Mouse (Mus musculus): ENCODE measurements around the gene Cxcl14. TPM values are rescaled to one million over a fixed set of nuclear protein-coding genes. Genes with fewer than 3 reads are reported as not detected.

Gene Cxcl14
- total and polyA plus RNA-seq, 3 experiments = not detected

GRCm38 (mm10) chr13:56279439-56279838, 16.9 kb downstream of the Cxcl14 start (continued):
- TF ChIP-seq ELF1 (IDR thresholded peaks at IDR 0.05; ENCODE audit: low read depth, low read length) (no peak), MAX (IDR thresholded peaks at IDR 0.05; ENCODE audit: low read length) (no peak), RAD21 (IDR thresholded peaks at IDR 0.05; ENCODE audit: low read depth, low read length) (peak; percentile 95), EP300 (IDR thresholded peaks at IDR 0.05; ENCODE audit: low read length) (no peak), ETS1 (conservative IDR thresholded peaks at IDR 0.05; ENCODE audit: low read depth, low read length) (no peak), CHD2 (IDR thresholded peaks at IDR 0.05; ENCODE audit: low read length) (no peak)

GRCm38 (mm10) chr13:56275171-56275570, 21.2 kb downstream of the Cxcl14 start:
- no peak overlapping the region for H3K9ac ChIP-seq (ENCODE audit: insufficient read depth, low read depth)
- dilution Hi-C loops (cut with MboI; ENCODE audit: extremely low pct_ligation_motif_present, extremely low pct_unique_long_range_greater_than_20kb, low sequenced_read_pairs) = no loop called here

GRCm38 (mm10) chr13:56270124-56270523, 26.2 kb downstream of the Cxcl14 start:
- H3K9me3 ChIP-seq (replicated peaks; ENCODE audit: low read length) = peaks cover 18% of the 10 kb centered on the region
- DNase-seq (ENCODE audit: extremely low read depth) = no peak
- H3K79me2 ChIP-seq (replicated peaks; ENCODE audit: control insufficient read depth, extremely low read depth, insufficient read depth, poor library complexity, severe bottlenecking) = no peaks in the 10 kb centered on the region
- no peak overlapping the region for H3K4me2 ChIP-seq (ENCODE audit: insufficient read depth, low read depth, poor library complexity, severe bottlenecking)
- no peaks in the 10 kb centered on the region for H3K36me3 ChIP-seq (replicated peaks in 1 of 2; ENCODE audit: control insufficient read depth in 1 of 2, insufficient read depth in 1 of 2, low read length in 1 of 2)
- H3K27me3 ChIP-seq (replicated peaks) = peaks cover 30% of the 10 kb centered on the region
- H3K4me1 ChIP-seq (ENCODE audit: control insufficient read depth in 1 of 2, insufficient read depth in 2 of 2) = peaks cover 0 to 7% of the 10 kb centered on the region in 2 experiments; a peak in 1 of 4 replicates
- H3K27ac ChIP-seq (ENCODE audit: insufficient read depth, low read depth) = no peak overlapping the region
- no peak overlapping the region for H3K4me3 ChIP-seq (replicated peaks in 1 of 3; ENCODE audit: low read depth in 2 of 3, low read length in 2 of 3, poor library complexity in 1 of 3)
- dilution Hi-C loops (cut with MboI; ENCODE audit: extremely low pct_ligation_motif_present, extremely low pct_unique_long_range_greater_than_20kb, low sequenced_read_pairs) (no loop called here), in situ Hi-C loops (cut with MboI; ENCODE audit: low pct_ligation_motif_present, low pct_unique_long_range_greater_than_20kb, low sequenced_read_pairs) (no loop called here)
- no peak for TF ChIP-seq SIN3A (IDR thresholded peaks at IDR 0.05; ENCODE audit: low read length)
- TF ChIP-seq IRF4 (IDR thresholded peaks at IDR 0.05; ENCODE audit: low read depth, low read length) = no peak
- no peak for TF ChIP-seq MXI1 (IDR thresholded peaks at IDR 0.05; ENCODE audit: low read depth, low read length)
- TF ChIP-seq POLR2A (IDR thresholded peaks at IDR 0.05; ENCODE audit: low read depth, low read length) = no peak
- TF ChIP-seq BHLHE40 (IDR thresholded peaks at IDR 0.05; ENCODE audit: low read depth, low read length) = no peak
- no peak for TF ChIP-seq KAT2A (IDR thresholded peaks at IDR 0.05; ENCODE audit: insufficient replicate concordance, low read length)
- TF ChIP-seq PAX5 (IDR thresholded peaks at IDR 0.05; ENCODE audit: low read length) = no peak
- no peak for TF ChIP-seq ELF1 (IDR thresholded peaks at IDR 0.05; ENCODE audit: low read depth, low read length)
- no peak for TF ChIP-seq MYC (IDR thresholded peaks at IDR 0.05; ENCODE audit: low read depth, low read length)
- no peak for TF ChIP-seq RCOR1 (conservative IDR thresholded peaks at IDR 0.05; ENCODE audit: low read depth, low read length)
- no peak for TF ChIP-seq JUN (IDR thresholded peaks at IDR 0.05; ENCODE audit: insufficient read depth, low read depth, low read length)
- TF ChIP-seq POLR2AphosphoS2 (IDR thresholded peaks at IDR 0.05; ENCODE audit: low read depth, low read length) = no peak
- no peak for TF ChIP-seq ZMIZ1 (IDR thresholded peaks at IDR 0.05; ENCODE audit: low read depth, low read length)
- TF ChIP-seq NELFE (IDR thresholded peaks at IDR 0.05; ENCODE audit: low read depth, low read length) = no peak
- no peak for TF ChIP-seq SMC3 (IDR thresholded peaks at IDR 0.05; ENCODE audit: low read depth, low read length)
- TF ChIP-seq ZKSCAN1 (IDR thresholded peaks at IDR 0.05; ENCODE audit: borderline replicate concordance, low read depth, low read length) = no peak
- no peak overlapping the region for H3K9ac ChIP-seq (ENCODE audit: insufficient read depth, low read depth)

More at GRCm38 (mm10) chr13:56275171-56275570, 21.2 kb downstream of the Cxcl14 start:
- no peaks in the 10 kb centered on the region for H3K36me3 ChIP-seq (replicated peaks in 1 of 2; ENCODE audit: control insufficient read depth in 1 of 2, insufficient read depth in 1 of 2, low read length in 1 of 2)
- H3K4me2 ChIP-seq (ENCODE audit: insufficient read depth, low read depth, poor library complexity, severe bottlenecking) = no peak overlapping the region
- H3K9me3 ChIP-seq (replicated peaks; ENCODE audit: low read length) = peaks cover 15% of the 10 kb centered on the region
- H3K27me3 ChIP-seq (replicated peaks) = peaks cover 31% of the 10 kb centered on the region
- no peak overlapping the region for H3K27ac ChIP-seq (ENCODE audit: insufficient read depth, low read depth)
- TF ChIP-seq E2F4 (IDR thresholded peaks at IDR 0.05; ENCODE audit: insufficient replicate concordance, low read depth, low read length) (no peak), TCF12 (IDR thresholded peaks at IDR 0.05; ENCODE audit: low read depth, low read length) (no peak), MAX (IDR thresholded peaks at IDR 0.05; ENCODE audit: low read length) (no peak), ZMIZ1 (IDR thresholded peaks at IDR 0.05; ENCODE audit: low read depth, low read length) (no peak), NELFE (IDR thresholded peaks at IDR 0.05; ENCODE audit: low read depth, low read length) (no peak), MAFK (IDR thresholded peaks at IDR 0.05; ENCODE audit: insufficient replicate concordance, low read length) (no peak), TBP (conservative IDR thresholded peaks at IDR 0.05; ENCODE audit: low read depth, low read length) (no peak), JUN (IDR thresholded peaks at IDR 0.05; ENCODE audit: insufficient read depth, low read depth, low read length) (no peak), ELF1 (IDR thresholded peaks at IDR 0.05; ENCODE audit: low read depth, low read length) (no peak), ZC3H11A (IDR thresholded peaks at IDR 0.05; ENCODE audit: low read depth, low read length) (no peak), EP300 (IDR thresholded peaks at IDR 0.05; ENCODE audit: low read length) (no peak), PAX5 (IDR thresholded peaks at IDR 0.05; ENCODE audit: low read length) (no peak), SMC3 (IDR thresholded peaks at IDR 0.05; ENCODE audit: low read depth, low read length) (no peak), CHD2 (IDR thresholded peaks at IDR 0.05; ENCODE audit: low read length) (no peak)
- in situ Hi-C loops (cut with MboI; ENCODE audit: low pct_ligation_motif_present, low pct_unique_long_range_greater_than_20kb, low sequenced_read_pairs) = loop anchor here (25.0 kb wide), 1 partner anchor 412 kb away; no protein-coding TSS in a partner anchor
- no peaks in the 10 kb centered on the region for H3K79me2 ChIP-seq (replicated peaks; ENCODE audit: control insufficient read depth, extremely low read depth, insufficient read depth, poor library complexity, severe bottlenecking)
- no peak overlapping the region for H3K4me3 ChIP-seq (replicated peaks in 1 of 3; ENCODE audit: low read depth in 2 of 3, low read length in 2 of 3, poor library complexity in 1 of 3)
- H3K4me1 ChIP-seq (ENCODE audit: control insufficient read depth in 1 of 2, insufficient read depth in 2 of 2) = peaks cover 0 to 7% of the 10 kb centered on the region in 2 experiments; a peak in 1 of 4 replicates
- DNase-seq (ENCODE audit: extremely low read depth) = no peak

All from CH12.LX (cell line).